Mouse (Mus musculus): ENCODE results near the gene P2rx4.

Gene P2rx4

DNA sequence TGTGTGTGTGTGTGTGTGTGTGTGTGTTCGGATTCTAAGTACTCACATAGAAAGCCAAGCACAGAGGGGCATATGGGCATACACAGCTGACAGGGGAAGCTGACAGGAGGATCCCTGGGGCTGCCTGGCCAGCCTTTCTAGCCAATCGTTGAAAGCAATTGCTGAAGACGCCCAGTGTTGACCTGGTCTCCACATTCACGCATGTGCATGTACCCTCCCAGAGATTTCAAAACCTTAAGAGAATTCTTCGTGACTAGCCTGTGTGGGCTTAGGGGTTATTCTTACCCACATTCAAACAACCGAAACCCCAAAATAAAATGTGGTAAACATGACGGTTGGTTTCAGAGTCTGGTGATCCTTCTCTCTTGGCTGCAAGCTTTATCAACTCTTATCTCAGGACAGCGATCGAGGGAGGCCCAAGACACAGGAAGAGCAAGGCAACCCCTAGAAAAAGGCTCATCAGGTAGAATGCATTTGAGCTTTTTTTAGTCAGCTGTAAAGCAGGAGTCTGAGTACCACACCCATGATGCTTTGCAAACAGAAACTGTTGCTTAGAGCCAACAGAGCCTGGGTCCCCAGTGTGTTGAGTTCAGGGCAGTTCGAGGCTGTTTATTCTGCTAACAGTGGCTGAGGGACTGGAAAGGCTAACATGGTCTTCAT, 9.2 kb upstream of the P2rx4 start:
- TF ChIP-seq POU5F1 (IDR thresholded peaks at IDR 0.05; ENCODE audit: borderline replicate concordance, low read length) (no peak), NANOG (IDR thresholded peaks at IDR 0.05; ENCODE audit: borderline replicate concordance, low read length) (no peak), CTCF (conservative IDR thresholded peaks at IDR 0.05; ENCODE audit: low read length) (no peak)
- no peak overlapping the region for H3K4me3 ChIP-seq (replicated peaks; ENCODE audit: low read length)
- no peaks in the 10 kb centered on the region for H3K36me3 ChIP-seq (ENCODE audit: insufficient read depth, low read length)
- no peaks in the 10 kb centered on the region for H3K9me3 ChIP-seq (ENCODE audit: low read length)
- peaks cover 17% of the 10 kb centered on the region for H3K4me1 ChIP-seq (replicated peaks; ENCODE audit: low read depth, low read length)
- no peaks in the 10 kb centered on the region for H3K27me3 ChIP-seq (ENCODE audit: insufficient read depth, low read length)

- TF ChIP-seq NANOG (IDR thresholded peaks at IDR 0.05; ENCODE audit: borderline replicate concordance, low read length), result no peak
- Histone ChIP-seq H3K4me1 (replicated peaks; ENCODE audit: low read depth, low read length) (peaks cover 17% of the 10 kb centered on the region), H3K9me3 (ENCODE audit: low read length) (no peaks in the 10 kb centered on the region), H3K27me3 (ENCODE audit: insufficient read depth, low read length) (peaks cover 3% of the 10 kb centered on the region; the same call in 1 of the 2 replicates), H3K36me3 (ENCODE audit: insufficient read depth, low read length) (no peaks in the 10 kb centered on the region), H3K4me3 (replicated peaks; ENCODE audit: low read length) (no peak overlapping the region)
Measured at GRCm38 (mm10) chr5:122698701-122699060, 8.7 kb upstream of the P2rx4 start.

DNA sequence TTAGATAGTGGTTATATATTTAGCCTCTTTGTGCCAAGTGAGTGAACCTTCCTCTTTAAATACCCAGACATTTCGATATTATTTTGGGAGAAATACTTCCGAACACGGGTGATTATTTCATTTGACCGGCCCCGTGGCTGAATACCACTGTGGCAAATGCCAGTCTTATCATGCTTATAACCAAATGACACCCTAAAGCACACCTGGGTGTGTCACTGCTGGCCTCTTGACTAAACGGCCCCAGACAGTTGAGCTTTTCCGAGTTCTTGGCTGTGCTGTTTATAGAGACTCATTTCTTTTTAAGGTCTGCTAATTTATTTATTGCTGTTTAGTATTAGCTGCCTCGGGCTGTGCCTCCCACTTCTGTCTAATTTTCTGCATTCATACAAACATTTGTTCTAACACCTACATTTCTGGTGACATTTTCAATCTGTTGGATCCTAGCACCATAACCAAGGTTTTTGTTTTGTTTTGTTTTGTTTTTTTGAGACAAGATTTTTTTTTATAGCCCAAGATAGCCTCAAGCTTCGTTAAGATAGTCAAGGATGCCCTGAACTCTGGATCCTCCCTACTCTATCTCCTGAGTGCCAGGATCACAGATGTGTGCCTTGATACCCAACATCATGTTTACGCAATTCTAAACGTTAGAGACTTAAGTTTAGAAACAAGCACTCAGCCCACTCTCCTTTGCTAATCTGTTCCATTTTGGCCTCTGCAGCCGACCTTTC, 7.1 kb upstream of the P2rx4 start:
- peaks cover 17% of the 10 kb centered on the region for H3K4me1 ChIP-seq (replicated peaks; ENCODE audit: low read depth, low read length)
- H3K9me3 ChIP-seq (ENCODE audit: low read length), result no peaks in the 10 kb centered on the region
- no peaks in the 10 kb centered on the region for H3K36me3 ChIP-seq (ENCODE audit: insufficient read depth, low read length)
- no peak overlapping the region for H3K4me3 ChIP-seq (replicated peaks; ENCODE audit: low read length)
- H3K27me3 ChIP-seq (ENCODE audit: insufficient read depth, low read length), result peaks cover 3% of the 10 kb centered on the region; the same call in 1 of the 2 replicates
- TF ChIP-seq CTCF (conservative IDR thresholded peaks at IDR 0.05; ENCODE audit: low read length) (no peak), POU5F1 (IDR thresholded peaks at IDR 0.05; ENCODE audit: borderline replicate concordance, low read length) (no peak), NANOG (IDR thresholded peaks at IDR 0.05; ENCODE audit: borderline replicate concordance, low read length) (no peak)

DNA sequence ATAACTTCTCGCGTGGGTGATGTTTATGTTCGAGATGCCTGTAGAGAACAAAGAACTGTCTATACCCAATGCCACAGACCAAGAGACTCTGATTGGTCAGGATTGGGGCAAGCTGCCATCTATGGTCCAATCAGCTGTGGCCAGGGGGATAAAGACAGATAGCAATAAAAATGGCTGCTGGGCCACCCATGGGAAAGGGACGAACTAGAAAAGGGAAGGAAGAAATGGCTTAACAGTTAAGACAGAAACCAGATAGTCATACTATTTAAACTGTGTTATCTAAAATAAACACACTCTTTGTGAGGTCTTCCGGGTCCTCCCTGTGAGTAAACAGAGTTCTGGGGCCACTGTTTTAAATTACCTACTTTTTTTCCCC, 6.5 kb upstream of the P2rx4 start:
- Histone ChIP-seq H3K36me3 (ENCODE audit: insufficient read depth, low read length) (no peaks in the 10 kb centered on the region), H3K9me3 (ENCODE audit: low read length) (no peaks in the 10 kb centered on the region), H3K27me3 (ENCODE audit: insufficient read depth, low read length) (peaks cover 3% of the 10 kb centered on the region; the same call in 1 of the 2 replicates), H3K4me3 (replicated peaks; ENCODE audit: low read length) (no peak overlapping the region), H3K4me1 (replicated peaks; ENCODE audit: low read depth, low read length) (peaks cover 17% of the 10 kb centered on the region)
- TF ChIP-seq POU5F1 (IDR thresholded peaks at IDR 0.05; ENCODE audit: borderline replicate concordance, low read length) (no peak), NANOG (IDR thresholded peaks at IDR 0.05; ENCODE audit: borderline replicate concordance, low read length) (no peak), CTCF (conservative IDR thresholded peaks at IDR 0.05; ENCODE audit: low read length) (no peak)

DNA sequence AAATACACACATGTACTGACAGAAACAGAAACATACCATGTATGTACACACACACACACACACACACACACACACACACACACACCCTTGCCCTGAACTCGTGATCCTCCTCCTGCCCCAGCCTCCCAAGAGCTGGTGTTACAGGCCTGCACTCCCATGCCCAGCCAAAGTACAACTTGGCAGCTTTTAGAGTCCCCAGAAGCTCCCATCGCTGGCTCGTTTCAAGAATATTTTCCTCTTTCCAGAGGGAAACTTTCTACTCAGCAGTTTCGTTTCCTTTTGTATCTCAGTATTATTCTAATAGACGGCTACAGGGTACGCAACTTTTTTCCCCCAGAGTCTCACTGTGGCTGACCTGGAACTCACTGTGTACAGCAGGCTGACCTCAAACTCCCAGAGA, 5.2 kb upstream of the P2rx4 start:
- TF ChIP-seq CTCF (conservative IDR thresholded peaks at IDR 0.05; ENCODE audit: low read length), result no peak
- TF ChIP-seq POU5F1 (IDR thresholded peaks at IDR 0.05; ENCODE audit: borderline replicate concordance, low read length), result no peak
- TF ChIP-seq NANOG (IDR thresholded peaks at IDR 0.05; ENCODE audit: borderline replicate concordance, low read length), result no peak
- peaks cover 14% of the 10 kb centered on the region for H3K27me3 ChIP-seq (ENCODE audit: insufficient read depth, low read length)
- no peaks in the 10 kb centered on the region for H3K9me3 ChIP-seq (ENCODE audit: low read length)
- no peak overlapping the region for H3K4me3 ChIP-seq (replicated peaks; ENCODE audit: low read length)
- H3K36me3 ChIP-seq (ENCODE audit: insufficient read depth, low read length), result no peaks in the 10 kb centered on the region
- H3K4me1 ChIP-seq (replicated peaks; ENCODE audit: low read depth, low read length), result peaks cover 25% of the 10 kb centered on the region

DNA sequence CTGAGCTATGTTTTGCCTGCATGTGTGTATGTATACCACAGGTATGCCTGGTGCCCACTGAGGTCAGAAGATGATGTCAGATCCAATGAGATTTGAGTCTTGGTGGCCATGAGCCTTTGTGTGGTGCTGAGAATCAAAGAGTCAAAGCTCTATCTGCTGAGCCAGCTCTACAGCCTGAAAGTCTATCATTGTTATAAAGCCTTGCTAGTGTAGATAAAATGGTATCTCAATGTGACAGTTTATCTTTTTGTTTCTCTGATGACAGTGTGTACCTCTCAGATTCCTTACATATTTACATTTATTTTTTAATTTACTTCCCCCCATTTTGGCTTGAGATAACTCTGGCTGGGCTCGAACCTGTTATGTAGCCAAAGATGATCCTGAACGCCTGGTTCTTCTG, 3.8 kb upstream of the P2rx4 start:
- no peaks in the 10 kb centered on the region for H3K36me3 ChIP-seq (ENCODE audit: insufficient read depth, low read length)
- TF ChIP-seq NANOG (IDR thresholded peaks at IDR 0.05; ENCODE audit: borderline replicate concordance, low read length), result no peak
- no peak for TF ChIP-seq CTCF (conservative IDR thresholded peaks at IDR 0.05; ENCODE audit: low read length)
- TF ChIP-seq POU5F1 (IDR thresholded peaks at IDR 0.05; ENCODE audit: borderline replicate concordance, low read length), result no peak
- no peaks in the 10 kb centered on the region for H3K9me3 ChIP-seq (ENCODE audit: low read length)
- peaks cover 28% of the 10 kb centered on the region for H3K4me1 ChIP-seq (replicated peaks; ENCODE audit: low read depth, low read length)
- H3K27me3 ChIP-seq (ENCODE audit: insufficient read depth, low read length), result peaks cover 16% of the 10 kb centered on the region
- H3K4me3 ChIP-seq (replicated peaks; ENCODE audit: low read length), result no peak overlapping the region

DNA sequence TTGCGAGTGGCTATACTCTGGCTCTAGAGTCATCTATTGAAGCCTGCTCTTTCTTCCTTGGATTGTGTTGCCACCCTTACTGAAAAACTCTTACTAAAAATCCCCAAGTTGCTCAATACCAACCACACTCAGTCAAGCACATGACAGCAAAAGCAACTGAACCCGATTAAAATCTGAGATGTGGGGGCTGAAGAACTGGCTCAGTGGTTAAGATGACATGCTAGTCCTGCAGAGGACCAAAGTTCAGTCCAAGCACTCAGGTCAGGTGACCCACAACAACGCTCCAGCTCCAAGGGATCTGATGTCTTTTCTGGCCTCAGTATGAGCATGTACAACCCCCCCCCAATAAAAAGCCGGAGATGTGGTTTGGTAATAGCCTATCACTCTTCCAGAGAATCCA, 2.8 kb upstream of the P2rx4 start:
- Histone ChIP-seq H3K27me3 (ENCODE audit: insufficient read depth, low read length) (peaks cover 16% of the 10 kb centered on the region), H3K4me1 (replicated peaks; ENCODE audit: low read depth, low read length) (peaks cover 18% of the 10 kb centered on the region)
- no peak for TF ChIP-seq NANOG (IDR thresholded peaks at IDR 0.05; ENCODE audit: borderline replicate concordance, low read length)
- no peak for TF ChIP-seq CTCF (conservative IDR thresholded peaks at IDR 0.05; ENCODE audit: low read length)
- TF ChIP-seq POU5F1 (IDR thresholded peaks at IDR 0.05; ENCODE audit: borderline replicate concordance, low read length), result no peak

GRCm38 (mm10) chr5:122705174-122705573, 2.2 kb upstream of the P2rx4 start:
- no peaks in the 10 kb centered on the region for H3K36me3 ChIP-seq (ENCODE audit: insufficient read depth, low read length)
- H3K27me3 ChIP-seq (ENCODE audit: insufficient read depth, low read length), result peaks cover 16% of the 10 kb centered on the region
- H3K4me3 ChIP-seq (replicated peaks; ENCODE audit: low read length), result no peak overlapping the region
- H3K9me3 ChIP-seq (ENCODE audit: low read length), result no peaks in the 10 kb centered on the region
- peaks cover 16% of the 10 kb centered on the region for H3K4me1 ChIP-seq (replicated peaks; ENCODE audit: low read depth, low read length)
- TF ChIP-seq POU5F1 (IDR thresholded peaks at IDR 0.05; ENCODE audit: borderline replicate concordance, low read length), result no peak
- TF ChIP-seq NANOG (IDR thresholded peaks at IDR 0.05; ENCODE audit: borderline replicate concordance, low read length), result no peak
- no peak for TF ChIP-seq CTCF (conservative IDR thresholded peaks at IDR 0.05; ENCODE audit: low read length)

More for the DNA sequence above, 2.8 kb upstream of the P2rx4 start:
- no peaks in the 10 kb centered on the region for H3K9me3 ChIP-seq (ENCODE audit: low read length)
- no peak overlapping the region for H3K4me3 ChIP-seq (replicated peaks; ENCODE audit: low read length)
- H3K36me3 ChIP-seq (ENCODE audit: insufficient read depth, low read length), result no peaks in the 10 kb centered on the region
